Mouse (Mus musculus): Measurements from ENCODE around the gene Meis3.

DNA sequence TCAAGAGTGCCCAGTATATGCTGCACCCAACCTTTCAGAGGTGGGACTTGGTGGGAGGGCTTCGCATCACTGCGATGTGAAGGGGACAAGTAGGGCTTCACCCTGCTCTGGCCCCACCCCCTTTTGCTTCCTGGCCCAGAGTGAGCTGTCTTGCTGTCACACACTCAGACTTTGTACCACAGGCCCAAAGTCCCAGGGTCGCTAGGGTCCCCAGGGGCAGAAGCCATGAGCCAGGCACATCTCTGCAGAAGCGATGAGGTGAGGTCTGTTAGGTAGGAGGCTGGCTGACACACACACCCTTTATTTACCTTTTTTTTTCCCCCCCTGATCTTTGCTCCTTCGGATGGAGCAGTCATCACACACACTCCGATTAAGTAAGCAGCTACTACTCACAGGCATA lies 38.3 kb downstream of the Meis3 start:
- TF ChIP-seq CTCF (conservative IDR thresholded peaks at IDR 0.05; ENCODE audit: insufficient read depth, insufficient read length, low read depth, low read length) (no peak), POLR2A (IDR thresholded peaks at IDR 0.05; ENCODE audit: low read depth, low read length) (no peak)

Data from kidney, adult 2 months (tissue).